Mouse (Mus musculus) cerebellum, postnatal 25 days (tissue): ENCODE data around the gene 1700129C05Rik.

Experiments
- DNase-seq, 2 experiments: peaks; one replicate each; pipeline ENCODE4 v3.0.0; 2021; ENCODE audit warnings: mixed read lengths in 2 of 2

The 1700129C05Rik gene

DNA sequence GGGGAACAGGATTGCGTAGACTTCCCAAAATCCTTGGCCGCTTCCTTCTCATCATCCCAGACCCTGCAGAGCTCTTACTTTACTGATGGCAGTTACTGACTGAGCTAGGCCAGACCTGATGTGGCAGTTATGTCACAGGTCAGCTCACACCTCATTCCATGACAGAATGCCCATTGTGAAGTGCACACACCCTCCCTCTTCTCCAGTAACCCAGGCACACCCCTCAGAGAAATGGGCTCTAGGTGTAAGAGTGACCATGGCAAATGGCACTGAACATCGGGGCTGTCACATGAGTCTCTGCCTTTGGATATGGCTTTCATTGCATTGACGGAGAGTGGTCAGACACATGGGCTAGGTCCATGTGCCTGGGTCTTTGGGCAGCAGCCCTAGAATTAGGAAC, at the start of gene 1700129C05Rik:
Gene 1700129C05Rik, minus strand, starts transcription at position 101 of the 400 bp plus-strand sequence.
- no peak for DNase-seq

DNA sequence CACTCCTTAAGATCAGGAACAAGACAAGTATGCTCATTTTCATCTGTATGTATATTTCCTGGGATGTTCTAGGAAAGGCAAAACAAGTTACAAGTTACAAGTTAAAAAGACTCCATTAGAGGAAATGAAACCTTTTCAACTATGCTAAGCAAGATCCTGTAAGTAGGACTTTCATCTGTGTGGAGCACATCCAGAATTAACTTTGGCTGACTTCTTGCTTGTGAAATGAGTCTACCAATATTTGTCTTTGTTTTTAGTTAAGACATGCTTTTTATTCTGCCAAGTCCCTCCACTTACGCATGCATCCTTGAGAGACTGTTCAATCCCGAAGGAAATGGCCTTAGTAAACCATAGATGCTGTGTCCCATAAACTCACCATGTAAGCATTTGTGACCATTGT, 43.4 kb upstream of the 1700129C05Rik start:
- DNase-seq = no peak

DNA sequence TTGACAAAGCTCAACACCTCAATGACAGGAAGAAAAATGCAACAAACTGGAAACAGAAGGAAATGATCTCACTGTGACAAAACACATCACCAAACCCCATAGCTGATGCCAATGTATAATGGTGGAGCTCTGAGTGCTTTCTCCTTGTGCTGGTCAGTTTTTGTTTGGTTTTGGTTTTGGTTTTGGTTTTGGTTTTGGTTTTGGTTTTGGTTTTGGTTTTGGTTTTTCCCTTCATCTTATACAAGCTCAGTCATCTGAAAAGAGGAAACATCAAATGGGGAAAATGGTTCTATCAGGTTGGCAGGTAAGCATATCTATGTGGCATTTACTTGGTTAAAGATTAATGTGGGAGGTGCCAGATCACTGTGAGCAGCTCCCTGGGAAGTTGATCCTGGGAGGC, 42.8 kb upstream of the 1700129C05Rik start:
- no peak for DNase-seq

GRCm38 (mm10) chr14:59182732-59183131, 40.0 kb upstream of the 1700129C05Rik start:
- DNase-seq = no peak

DNA sequence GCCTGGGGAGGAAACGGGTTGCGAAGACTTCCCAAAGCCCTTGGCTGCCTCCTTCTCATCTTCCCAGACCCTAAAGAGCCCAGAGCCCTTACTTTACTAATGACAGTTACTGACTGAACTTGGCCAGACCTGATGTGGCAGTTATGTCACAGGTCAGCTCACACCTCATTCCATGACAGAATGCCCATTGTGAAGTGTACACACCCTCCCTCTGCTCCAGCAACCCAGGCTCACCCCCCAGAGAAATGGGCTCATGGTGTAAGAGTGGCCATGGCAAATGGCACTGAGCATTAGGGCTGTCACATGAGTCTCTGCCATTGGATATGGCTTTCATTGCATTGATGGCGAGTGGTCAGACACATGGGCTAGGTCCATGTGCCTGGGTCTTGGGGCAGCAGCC, 36.0 kb upstream of the 1700129C05Rik start, which contains the start of gene Gm5142:
Gene Gm5142, minus strand, starts transcription at position 101 of the 400 bp plus-strand sequence.
- no peak for DNase-seq

DNA sequence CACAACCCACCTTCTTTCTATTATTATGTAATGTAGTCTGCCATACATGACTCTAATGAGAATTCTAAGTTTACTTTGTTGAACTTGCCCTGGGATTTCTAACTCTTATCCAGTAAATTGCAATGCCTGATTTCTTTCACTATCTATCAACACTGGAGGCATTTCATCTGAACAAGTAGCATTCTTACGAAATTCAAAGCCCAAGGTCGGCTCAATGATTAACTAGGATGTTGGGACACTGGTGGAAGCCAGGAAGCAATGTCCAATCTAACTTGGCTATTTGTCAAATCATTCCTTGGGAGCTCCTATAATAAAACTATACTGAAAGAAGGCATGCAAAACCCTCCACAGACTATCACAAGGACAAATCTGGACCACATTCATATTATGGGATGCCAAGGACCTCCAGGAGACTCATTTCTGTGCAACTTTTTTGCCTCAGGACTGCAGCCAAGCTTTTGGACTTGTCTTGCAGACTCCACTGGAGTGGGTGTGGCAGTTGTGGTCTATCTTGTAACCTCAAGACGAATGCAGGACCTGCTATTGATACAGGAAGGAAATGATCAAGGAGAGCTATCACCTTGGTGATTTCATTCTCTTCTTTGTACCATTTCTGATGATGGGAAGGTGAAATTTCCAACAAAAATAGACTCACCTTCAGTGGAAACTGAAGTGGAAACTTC, 14.5 kb upstream of the 1700129C05Rik start:
- DNase-seq = no peak

DNA sequence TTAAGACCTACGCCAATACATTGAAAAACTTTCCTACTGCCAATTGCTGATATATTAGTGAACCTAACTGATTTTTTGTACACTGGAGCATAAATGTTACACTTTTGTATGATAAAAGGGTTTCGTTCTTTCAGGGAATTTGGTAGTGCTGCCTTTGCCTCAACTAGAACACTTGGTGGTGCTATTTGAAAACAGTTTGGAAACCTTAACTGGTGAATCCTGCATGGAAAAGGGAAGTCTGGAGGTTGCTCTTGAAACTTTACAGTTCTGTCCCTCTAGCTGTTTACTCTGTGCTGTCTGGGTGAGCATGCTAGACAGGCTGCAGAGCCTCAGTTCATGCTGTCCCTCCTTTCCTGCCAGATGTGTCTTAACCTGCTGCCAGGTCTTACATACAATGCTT, 12.9 kb upstream of the 1700129C05Rik start:
- peak in 1 of 2 experiments; percentile 4 for DNase-seq

- DNase-seq = no peak
Observed at GRCm38 (mm10) chr14:59114281-59114680, 28.4 kb downstream of the 1700129C05Rik start.

DNA sequence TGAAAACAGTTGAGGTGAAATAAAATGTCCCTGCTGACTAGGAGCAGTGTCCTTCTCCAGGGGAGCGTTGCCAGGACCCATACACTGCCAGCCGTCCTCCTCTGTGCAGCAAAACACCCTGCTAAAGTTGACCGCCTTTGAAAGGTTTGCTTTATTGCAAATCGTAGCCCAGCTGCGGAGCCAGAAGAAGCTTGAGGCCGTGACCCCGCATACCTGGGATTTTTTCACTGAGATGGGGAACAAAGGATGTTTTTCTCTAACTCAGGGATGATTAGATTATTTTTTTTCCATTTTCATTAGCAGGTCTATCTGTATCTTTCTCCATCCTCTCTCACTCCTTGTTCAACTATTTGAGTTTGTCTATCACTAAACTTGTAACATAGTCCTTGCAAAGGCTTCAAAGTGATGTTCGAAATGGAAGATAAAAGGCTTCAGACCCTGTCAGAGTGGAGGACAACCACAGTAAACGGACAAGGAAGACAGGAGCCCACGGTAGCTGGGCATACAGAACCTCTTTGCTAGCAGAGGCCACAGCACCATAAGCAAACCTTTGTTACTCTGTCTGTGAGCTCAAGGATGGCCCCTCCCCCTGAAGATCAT, 38.6 kb downstream of the 1700129C05Rik start:
- no peak for DNase-seq

DNA sequence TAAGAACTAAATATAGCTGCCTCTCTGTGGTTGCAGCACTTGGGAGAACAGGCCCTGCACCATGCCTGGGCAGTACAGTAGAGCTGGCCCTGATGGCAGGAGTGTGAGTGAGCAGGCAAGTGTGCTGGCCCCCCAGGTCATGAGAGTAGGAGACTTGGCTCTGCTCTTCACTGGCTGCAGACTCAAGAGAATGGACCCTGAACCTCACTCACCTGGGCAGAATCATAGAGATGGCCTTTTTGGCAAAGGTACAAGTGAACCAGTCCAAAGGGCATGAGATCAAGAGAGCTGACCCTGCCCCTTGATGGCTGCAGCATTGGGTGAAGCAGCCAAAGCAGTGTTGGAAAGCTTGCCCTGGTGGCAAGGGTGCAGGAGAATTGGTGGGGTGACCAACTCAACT, 49.1 kb downstream of the 1700129C05Rik start:
- DNase-seq = no peak

DNA sequence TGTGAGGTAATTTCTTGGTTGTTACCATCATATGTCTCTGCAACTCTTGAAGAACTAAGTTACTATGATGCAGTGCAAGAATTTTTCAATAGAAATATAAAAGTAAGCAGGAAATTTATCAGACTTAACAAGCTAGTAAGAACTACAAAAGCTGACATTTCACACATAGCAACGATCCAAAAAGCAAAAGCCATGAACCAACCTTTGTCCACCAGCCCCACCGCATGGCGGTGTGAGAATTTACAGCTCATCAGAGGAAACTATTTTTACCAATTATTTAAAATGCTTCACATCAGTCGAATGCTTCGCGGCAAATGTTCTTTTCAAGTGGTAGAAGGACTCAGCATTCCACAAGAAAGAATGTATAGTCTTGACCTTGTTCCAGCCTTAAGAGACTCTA, 58.3 kb downstream of the 1700129C05Rik start:
- peak; percentile 74 to 79 for DNase-seq
